Mouse (Mus musculus) urinary bladder, postnatal 10 days (tissue): ENCODE results near the gene Itk.
"Not testable (repeated sequence)": the region's sequence is repeated elsewhere in the genome, so short reads cannot be mapped to it uniquely, and the experiment has no call there.

ENCODE experiments used
- DNase-seq: peaks from one replicate; pipeline ENCODE4 v3.0.0; 2022; ENCODE audit warnings: low spot score

Itk gene

GRCm38 (mm10) chr11:46389336-46390117 lies at the start of gene Itk:
Gene Itk (minus strand): TSS chr11:46389515.
- no peak for DNase-seq

DNA sequence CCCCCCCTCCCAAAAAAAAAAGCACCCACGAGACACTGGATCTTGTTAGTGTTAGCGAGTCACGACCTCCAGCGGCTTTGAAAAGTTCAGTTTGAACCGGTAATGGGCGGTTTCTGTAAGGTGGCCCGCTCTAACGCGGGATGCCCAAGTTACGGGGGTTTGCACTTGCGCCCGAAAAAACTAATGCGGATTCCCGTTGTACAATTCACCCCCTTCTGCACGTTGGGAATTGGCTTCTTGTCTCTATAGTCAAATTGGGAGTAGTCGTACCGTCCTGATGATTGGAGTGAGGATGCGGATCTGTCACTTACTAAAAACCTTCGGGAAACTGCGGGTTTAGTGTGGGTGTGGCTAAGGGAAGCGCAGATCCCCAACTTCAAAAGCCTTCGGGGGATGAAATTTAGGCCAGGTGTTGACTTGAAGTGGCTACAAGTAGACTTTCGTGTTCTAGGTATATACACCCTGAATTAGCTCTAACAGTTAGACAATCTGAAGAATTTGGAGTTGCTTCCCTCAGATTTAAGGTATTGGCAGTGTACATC lies 48.2 kb upstream of the Itk start:
- no peak for DNase-seq

GRCm38 (mm10) chr11:46436760-46437458 lies 47.6 kb upstream of the Itk start, which contains the start of gene Med7:
Gene Med7 (plus strand): TSS chr11:46436925.
- peak; percentile 68 for DNase-seq

GRCm38 (mm10) chr11:46435363-46435762 lies 46.0 kb upstream of the Itk start:
- no peak for DNase-seq

GRCm38 (mm10) chr11:46431129-46431528 lies 41.8 kb upstream of the Itk start:
- DNase-seq = no peak

GRCm38 (mm10) chr11:46430123-46430522 lies 40.8 kb upstream of the Itk start:
- DNase-seq = no peak

DNA sequence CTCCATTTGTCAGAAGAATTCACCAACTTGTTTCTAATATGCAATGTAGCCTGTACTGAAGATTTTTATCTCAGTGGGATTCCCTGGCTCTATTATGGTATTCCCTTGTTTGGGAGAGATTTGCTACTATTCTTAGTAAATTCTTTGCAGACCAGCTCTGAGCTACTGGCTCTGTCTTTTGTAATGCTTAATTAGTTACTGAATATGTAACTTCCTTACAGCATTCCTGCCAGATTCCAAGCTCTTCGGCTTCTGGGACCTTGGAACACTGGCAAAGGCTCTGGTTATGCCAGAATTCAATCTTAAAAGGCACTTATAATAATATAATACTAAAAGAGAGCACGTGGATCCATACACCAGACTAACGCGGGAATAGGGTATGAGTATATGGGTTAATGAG lies 38.8 kb upstream of the Itk start:
- not testable (repeated sequence) for DNase-seq

DNA sequence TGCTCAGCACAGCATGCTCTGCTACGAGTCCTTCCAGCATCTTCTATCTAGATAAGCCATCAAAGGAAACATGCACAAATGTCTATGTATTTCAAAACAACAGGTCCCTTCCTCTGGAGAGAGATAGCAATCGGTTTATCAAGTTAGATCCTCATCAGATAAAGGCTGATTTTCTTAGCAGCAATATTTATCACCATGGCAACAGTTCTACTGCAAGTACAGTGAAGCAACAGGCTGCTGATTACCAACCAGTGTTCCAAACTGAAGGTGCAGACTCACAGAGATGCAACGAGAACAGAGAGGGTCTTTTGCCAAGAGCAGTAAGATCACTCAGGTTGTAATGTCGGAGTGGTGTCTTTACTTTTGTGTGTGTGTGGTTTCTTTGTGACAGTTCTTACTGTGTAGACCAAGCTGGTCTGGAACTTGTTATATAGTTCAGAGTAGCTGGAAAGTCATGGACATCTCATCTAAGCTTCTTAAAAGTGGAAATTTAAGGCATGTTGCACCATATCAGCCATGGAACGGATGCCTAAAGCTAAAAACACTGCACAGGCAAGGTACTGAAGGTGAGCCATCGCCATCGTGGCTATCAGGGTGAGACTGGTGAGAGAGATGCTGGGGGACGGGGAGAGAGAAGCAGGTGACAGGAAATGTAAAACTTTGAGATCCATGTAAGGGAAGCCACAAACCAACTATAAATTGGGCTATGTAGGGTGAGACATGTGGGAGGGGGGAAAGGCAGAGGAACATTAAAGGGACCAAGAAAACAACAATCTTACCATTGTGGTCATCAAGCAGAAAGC lies 32.0 kb upstream of the Itk start:
- no peak for DNase-seq

GRCm38 (mm10) chr11:46418860-46419259 lies 29.5 kb upstream of the Itk start:
- DNase-seq = no peak

DNA sequence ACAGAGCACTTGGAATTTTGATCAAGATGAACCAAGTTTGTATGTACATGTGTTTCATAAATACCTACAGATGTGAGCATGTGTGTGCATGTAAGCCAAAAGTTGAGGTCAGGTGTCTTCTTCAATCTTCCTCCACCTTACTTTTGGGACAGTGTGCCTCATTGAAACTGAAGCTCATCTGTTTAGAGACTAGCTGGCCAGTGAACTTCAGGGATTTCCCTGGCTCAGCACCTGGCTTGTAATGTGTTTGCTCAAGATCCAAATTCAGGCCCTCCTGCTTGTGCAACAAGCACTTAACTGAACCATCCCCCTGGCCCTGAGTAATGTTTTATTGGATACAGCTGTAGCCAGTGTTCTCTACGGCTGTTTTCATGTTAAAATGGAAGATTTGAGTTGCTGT lies 29.1 kb upstream of the Itk start:
- DNase-seq = no peak

DNA sequence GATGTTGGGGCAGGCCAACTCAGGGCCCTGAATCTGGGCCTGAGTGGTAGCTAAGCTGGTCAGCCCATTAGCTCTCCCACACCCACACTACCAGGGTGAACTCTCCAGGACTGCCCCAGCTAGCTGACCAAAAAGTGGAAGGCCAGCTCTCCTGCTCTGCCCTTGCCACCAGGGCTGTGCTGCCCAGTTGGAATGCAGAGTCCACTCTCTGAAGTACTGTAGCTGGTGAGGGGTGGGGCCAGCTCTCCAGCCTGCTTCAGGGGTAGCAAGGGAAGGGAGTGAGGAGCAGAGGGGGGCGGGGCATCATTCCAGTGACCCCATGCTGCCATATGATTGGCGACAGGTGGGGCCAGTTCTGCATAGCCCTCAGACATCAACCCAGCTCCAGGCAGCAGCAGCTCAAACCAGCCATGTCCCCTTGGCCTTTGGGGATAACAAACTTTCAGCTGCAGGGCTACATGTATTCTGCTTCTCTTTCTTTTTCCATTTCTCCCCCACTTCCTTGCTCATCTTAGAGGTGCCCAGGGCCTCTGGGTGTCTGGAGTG lies 20.8 kb upstream of the Itk start:
- DNase-seq = no peak

DNA sequence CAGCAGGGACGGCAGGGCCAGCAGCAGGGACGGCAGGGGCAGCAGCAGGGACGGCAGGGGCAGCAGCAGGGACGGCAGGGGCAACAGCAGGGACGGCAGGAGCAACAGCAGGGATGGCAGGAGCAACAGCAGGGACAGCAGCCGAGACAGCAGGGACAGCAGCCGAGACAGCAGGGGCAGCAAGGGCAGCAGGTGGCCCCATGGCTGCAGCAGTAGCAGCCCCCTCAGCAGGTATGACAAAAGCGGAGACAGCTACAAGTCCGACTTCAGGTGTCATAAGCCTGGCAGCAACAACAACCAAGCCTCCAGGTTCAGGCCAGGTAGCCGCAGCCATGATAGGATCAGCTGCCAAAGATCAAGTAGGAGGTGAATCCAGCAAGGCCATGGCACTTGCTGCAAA lies 17.4 kb upstream of the Itk start:
- no peak for DNase-seq

DNA sequence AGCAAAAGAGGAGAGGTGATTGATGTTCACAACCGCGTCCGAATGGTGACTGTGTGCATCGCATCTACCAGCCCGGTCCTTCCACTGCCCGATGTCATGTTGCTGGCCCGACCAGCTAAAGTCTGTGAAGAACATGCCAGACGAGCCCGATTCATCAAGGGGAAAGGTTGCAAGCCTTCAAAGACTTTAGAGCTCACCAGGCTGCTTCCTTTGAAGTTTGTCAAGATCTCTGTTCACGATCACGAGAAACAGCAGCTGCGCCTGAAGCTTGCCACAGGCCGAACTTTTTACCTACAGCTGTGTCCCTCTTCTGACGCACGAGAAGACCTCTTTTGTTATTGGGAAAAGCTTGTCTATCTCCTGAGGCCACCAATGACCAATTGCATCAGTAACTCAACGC lies 15.7 kb upstream of the Itk start:
- DNase-seq = no peak

DNA sequence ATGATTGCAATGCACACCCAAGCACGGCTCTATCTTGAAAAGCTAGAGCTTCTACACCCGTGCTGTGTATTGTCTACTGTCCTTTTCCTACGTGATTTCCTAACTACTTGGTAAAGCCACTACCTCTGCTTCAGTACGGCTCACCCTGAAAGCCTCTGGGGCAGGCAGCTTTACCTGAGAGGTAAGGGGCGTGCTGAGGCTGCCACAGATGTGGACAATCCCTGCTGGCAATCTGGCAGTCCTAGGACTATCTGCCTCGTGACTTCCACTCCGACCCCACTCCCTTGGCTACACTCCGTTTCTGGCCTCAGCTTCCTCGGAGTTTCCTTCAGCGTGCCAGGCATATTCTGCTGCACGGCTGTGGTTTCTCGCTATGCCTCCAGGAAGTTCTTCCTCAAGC lies 12.2 kb upstream of the Itk start:
- DNase-seq = no peak

DNA sequence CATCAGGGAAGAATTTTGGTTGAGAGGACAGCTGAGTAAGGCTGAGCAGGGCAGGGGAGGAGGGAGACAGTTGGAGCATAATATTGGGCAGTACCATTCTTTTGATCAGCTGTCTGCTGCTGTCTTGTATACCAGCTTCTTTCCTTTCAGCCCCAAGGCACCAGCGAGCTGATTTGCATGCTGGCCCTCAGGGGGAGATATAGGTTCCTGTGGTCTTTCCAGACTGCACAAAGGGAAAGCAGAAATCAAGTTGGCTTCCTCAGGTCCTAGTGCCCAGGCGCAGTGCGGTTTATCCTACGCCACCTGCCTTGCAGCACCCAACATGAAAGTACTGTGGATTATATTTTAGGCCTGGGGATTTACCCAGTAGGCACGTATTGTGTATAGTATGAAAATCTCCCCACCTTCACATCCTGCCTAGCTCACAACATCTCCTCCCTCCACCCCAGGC lies 9.6 kb upstream of the Itk start:
- DNase-seq = no peak

- no peak for DNase-seq
These were observed 9.2 kb upstream of the Itk start for GRCm38 (mm10) chr11:46398473-46398872.

DNA sequence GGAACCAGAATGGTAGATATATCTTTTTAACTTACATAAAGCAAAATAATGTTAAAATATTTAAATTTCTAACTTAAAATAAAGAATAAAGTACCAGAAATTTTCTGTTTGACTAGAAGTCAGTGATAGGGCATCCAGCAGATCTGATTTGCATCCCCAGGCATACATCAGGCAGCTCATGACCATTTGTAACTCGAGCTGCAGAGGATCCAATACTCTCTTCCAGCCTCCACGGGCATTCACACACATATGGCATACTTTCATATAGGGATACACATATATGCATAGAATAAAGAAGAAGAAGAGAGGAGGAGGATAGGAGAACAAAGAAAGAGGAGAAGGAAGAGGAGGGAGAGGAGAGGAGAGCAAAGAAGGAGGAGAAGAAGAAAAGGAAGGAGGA lies 8.6 kb upstream of the Itk start:
- no peak for DNase-seq

GRCm38 (mm10) chr11:46396860-46397179 lies 7.5 kb upstream of the Itk start:
- DNase-seq = no peak

DNA sequence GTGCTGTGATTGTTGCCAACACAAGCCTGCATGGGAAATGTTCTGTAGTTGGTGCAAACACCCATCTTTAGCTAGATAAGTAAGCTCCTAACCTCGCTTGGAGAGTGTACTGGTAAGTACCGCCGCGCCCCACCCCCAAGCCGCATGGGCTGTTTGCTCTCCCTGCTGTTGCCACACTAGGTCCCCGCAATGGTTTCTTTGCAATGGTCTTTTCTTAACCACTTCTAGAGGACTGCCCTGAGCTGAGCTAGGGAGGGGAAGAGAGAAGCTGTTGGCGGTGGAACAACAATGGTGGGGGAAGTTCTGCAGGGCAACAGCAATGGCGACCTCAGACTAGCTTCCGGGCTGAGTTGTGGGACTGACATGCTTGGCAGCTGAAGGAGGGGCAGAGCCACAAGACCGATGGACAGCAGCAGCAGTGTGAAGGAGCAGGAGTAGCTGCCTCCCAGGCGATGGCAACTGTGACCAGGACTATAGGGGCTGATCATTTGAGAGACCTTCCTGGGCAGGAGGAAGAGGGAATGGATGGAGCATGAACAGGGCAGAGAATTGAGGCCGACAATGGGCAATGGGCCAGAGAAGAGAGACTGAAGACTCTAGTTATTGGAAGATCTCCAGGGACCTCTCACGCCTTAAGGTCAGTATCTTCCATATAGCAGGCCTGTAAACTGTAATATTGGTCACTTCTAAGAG lies 7.0 kb upstream of the Itk start, which contains the start of gene Fam71b:
Gene Fam71b, plus strand, starts transcription at position 393 of the 693 bp plus-strand sequence.
- no peak for DNase-seq

GRCm38 (mm10) chr11:46395698-46396097 lies 6.4 kb upstream of the Itk start:
- no peak for DNase-seq

- no peak for DNase-seq
These were observed 5.8 kb upstream of the Itk start for GRCm38 (mm10) chr11:46395088-46395487.

DNA sequence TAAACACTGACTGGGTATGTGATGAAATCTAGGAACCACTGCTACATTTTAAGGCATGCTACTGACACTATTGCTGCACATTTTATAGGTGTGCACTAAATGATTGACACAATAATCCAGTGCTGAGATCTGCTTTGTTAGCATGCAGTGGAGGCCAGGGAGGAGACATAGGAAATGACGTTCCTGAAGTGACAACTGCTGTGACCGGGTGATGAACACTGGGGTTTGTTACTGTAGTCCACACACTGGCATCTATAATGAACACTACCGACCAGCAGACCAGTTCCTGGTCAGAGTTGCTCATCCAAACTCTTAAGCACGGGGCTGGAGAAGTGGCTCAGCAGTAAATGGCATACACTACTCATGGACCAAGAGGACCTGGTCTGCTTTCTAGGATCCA lies 4.1 kb upstream of the Itk start:
- DNase-seq = no peak
